Mouse (Mus musculus) urinary bladder, adult 18-20 months (tissue): ENCODE measurements around the gene Ppp1r3g.
"Not testable (repeated sequence)": the region's sequence is repeated elsewhere in the genome, so short reads cannot be mapped to it uniquely, and the experiment has no call there.

Experiments used
- DNase-seq, 2 experiments: peaks; one replicate each; pipeline ENCODE4 v3.0.0; 2022; ENCODE audit warnings: low spot score in 2 of 2, mixed read lengths in 2 of 2

Ppp1r3g gene

GRCm38 (mm10) chr13:35958539-35958938 lies at the start of gene Ppp1r3g:
Gene Ppp1r3g, plus strand, starts transcription at chr13:35958839.
- DNase-seq = no peak

GRCm38 (mm10) chr13:35911476-35911875 lies 47.2 kb upstream of the Ppp1r3g start:
- no peak for DNase-seq

- DNase-seq = no peak
These were observed 20.6 kb upstream of the Ppp1r3g start for GRCm38 (mm10) chr13:35937991-35938390.

- no peak for DNase-seq
These were observed 18.6 kb upstream of the Ppp1r3g start for GRCm38 (mm10) chr13:35939871-35940665.

- DNase-seq = no peak
These were observed 17.7 kb upstream of the Ppp1r3g start for GRCm38 (mm10) chr13:35940934-35941333.

- DNase-seq = no peak
These were observed 11.8 kb upstream of the Ppp1r3g start for GRCm38 (mm10) chr13:35946659-35947353.

- DNase-seq = peak; percentile 42 to 51
These were observed 11.2 kb upstream of the Ppp1r3g start for GRCm38 (mm10) chr13:35947354-35948000.

GRCm38 (mm10) chr13:35949814-35950455 lies 8.7 kb upstream of the Ppp1r3g start:
- DNase-seq = no peak

GRCm38 (mm10) chr13:35959391-35960067 lies 890 bp downstream of the Ppp1r3g start:
- no peak for DNase-seq

- DNase-seq = no peak
These were observed 4.9 kb downstream of the Ppp1r3g start for GRCm38 (mm10) chr13:35963583-35963982.

- no peak for DNase-seq
These were observed 9.1 kb downstream of the Ppp1r3g start for GRCm38 (mm10) chr13:35967690-35968089.

- peak in 1 of 2 experiments; percentile 30 for DNase-seq
These were observed 9.6 kb downstream of the Ppp1r3g start for GRCm38 (mm10) chr13:35968131-35968718.

GRCm38 (mm10) chr13:35968719-35969430 lies 10.2 kb downstream of the Ppp1r3g start:
- DNase-seq = peak in 1 of 2 experiments; percentile 34

- no peak for DNase-seq
These were observed 10.7 kb downstream of the Ppp1r3g start for GRCm38 (mm10) chr13:35969431-35969721.

- no peak for DNase-seq
These were observed 11.2 kb downstream of the Ppp1r3g start for GRCm38 (mm10) chr13:35969829-35970228.

- DNase-seq = no peak
These were observed 18.3 kb downstream of the Ppp1r3g start for GRCm38 (mm10) chr13:35976912-35977311.

- no peak for DNase-seq
These were observed 21.8 kb downstream of the Ppp1r3g start for GRCm38 (mm10) chr13:35980471-35980870.

GRCm38 (mm10) chr13:35982985-35983384 lies 24.3 kb downstream of the Ppp1r3g start:
- DNase-seq = no peak

GRCm38 (mm10) chr13:35989329-35989728 lies 30.7 kb downstream of the Ppp1r3g start:
- no peak for DNase-seq

GRCm38 (mm10) chr13:35991185-35991584 lies 32.5 kb downstream of the Ppp1r3g start:
- not testable (repeated sequence) for DNase-seq

- peak; percentile 7 to 58 for DNase-seq
These were observed 35.4 kb downstream of the Ppp1r3g start for GRCm38 (mm10) chr13:35994067-35994466.
